Mouse (Mus musculus) right cerebral cortex, adult 2 months (tissue): ENCODE results near the gene Sart3.

ENCODE experiments used
- DNase-seq, 2 experiments: peaks; one replicate each; pipeline ENCODE4 v3.0.0; 2021 to 2022; ENCODE audit warnings: low spot score in 2 of 2

Gene Sart3

GRCm38 (mm10) chr5:113765641-113766526, 6.4 kb downstream of the Sart3 start:
- DNase-seq: peak in 1 of 2 experiments; percentile 37

- DNase-seq: no peak
Measured at GRCm38 (mm10) chr5:113764426-113764825, 7.9 kb downstream of the Sart3 start.

- no peak for DNase-seq
Measured at GRCm38 (mm10) chr5:113761585-113761984, 10.7 kb downstream of the Sart3 start.

DNA sequence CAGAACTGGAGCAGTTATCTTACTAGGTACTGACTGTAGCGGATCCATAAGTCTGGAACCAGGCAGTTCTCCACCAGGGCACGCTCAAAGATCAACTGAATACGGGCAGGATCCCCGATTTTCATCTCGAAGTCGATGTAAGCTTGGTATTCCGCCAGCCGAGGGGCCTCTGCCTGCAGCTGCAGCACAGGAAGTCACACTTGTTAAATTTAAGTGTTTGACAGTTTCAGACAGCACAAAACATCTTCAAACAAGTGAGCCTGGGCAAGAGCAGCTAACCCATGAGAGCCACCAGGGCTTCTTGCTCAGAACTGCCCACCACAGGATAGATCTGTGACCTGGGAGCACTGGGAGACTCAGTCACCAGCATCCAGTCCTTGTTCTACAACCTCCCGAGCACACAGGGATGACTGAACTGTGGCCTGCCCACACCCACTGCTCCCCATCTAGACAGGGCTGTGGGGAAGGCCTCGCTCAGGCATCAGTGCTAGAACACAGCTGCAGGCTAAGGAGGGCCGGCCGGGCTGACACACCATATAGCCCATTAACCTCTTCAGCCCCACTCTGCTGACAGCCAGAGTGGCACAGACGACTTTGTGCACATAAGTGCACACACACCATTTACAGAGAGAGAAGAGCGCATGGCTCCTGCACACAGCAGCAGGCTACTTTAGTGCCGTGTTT, 16.8 kb downstream of the Sart3 start:
- no peak for DNase-seq

DNA sequence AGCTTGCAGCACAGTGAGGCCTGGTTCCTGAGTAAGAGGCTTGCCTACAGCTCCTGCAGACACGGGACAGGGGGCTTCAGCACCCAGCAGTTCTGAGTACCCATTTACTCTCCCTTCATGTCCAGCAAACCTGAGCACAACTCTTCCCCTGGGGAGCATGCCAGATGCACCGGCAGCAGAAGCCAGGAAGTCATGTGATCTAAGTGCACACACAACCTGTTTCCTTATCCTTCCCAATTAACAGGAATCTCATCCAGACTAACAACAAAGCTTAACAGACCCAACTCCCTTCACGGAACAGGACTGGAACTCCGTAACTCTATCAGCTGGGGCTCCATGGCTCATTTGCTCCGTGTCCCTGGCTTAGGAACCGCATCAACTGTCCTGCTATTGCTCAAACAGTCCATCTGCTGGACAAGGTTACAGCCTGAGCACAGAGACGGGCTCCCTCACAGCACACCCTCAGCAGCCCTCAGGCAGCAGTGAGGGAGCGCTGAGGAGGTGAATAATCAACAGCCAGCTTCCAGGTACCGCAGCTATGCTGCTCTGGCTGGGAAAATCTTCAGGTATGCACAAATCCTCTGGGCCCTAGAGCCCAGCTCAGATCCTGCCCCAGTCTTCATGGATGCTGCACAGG, 20.7 kb downstream of the Sart3 start:
- DNase-seq: no peak

- DNase-seq: no peak
Measured at GRCm38 (mm10) chr5:113748556-113749331, 23.6 kb downstream of the Sart3 start.

DNA sequence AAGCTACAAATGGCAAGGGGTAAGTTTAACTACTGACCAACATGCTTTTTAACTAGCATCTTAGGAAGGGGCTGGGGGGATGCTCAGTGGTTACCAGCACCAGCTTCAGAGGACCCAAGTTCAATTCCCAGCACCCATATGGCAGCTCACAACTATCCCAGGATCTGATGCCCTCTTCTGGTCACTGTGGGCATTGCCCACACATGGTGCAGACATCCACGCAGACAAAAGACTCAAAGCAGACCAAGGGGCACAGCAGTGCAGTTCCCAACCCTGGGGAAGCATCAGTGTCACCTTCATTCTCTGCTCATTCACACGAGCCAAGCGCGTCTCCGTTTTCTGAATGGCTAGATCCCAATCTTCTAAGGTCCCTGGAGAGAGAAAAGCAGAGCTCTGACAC, 24.7 kb downstream of the Sart3 start:
- DNase-seq: no peak

- no peak for DNase-seq
Measured at GRCm38 (mm10) chr5:113737607-113738237, 34.6 kb downstream of the Sart3 start.

DNA sequence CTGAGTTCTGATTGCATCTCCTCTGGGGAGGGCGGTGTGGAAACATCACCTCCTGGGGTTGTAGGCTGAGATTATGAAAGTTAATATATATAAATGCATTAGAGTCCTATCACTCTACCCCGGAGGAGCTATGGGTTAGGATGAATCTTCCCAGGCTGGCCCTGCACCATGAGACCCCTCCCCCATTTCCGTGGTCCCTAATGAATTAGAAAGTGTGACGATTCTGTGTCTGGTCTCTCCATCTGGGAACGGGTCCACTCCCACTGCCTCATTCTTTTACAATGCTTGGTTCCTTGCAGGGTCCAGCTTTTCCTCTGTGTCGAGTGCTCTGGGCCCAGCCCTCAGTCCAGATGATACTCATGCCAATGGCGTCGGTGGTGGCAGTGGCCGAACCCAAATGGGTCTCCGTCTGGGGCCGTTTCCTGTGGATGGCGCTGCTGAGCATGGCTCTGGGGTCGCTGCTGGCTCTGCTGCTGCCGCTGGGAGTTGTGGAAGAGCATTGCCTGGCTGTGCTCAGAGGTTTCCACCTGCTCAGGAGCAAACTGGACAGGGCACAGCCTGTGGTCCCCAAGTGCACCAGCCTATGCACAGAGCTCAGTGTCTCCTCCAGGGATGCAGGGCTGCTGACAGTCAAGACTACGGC, 35.7 kb downstream of the Sart3 start:
- no peak for DNase-seq

GRCm38 (mm10) chr5:113736113-113736502, 36.2 kb downstream of the Sart3 start:
- DNase-seq: no peak

GRCm38 (mm10) chr5:113735345-113736112, 36.8 kb downstream of the Sart3 start, which contains the start of gene Ficd:
Gene Ficd (plus strand): TSS chr5:113735803.
- DNase-seq: peak; percentile 89 to 91

DNA sequence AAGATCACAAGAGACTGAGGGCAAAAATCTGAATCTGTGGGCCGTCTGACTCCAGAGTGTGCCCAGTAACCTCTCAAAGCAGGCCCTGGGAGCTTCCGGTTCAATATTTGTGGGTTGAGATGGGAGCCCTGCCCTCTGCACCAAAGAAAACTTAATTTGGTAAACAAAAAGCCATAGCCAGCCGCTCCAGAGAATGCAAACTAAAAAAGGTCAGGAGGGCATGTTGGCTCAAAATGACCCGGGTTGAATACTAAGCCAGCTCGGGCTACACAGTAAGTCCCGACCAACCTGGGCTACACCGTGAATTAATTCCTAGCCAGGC, 37.3 kb downstream of the Sart3 start:
- no peak for DNase-seq

- no peak for DNase-seq
Measured at GRCm38 (mm10) chr5:113734376-113734775, 37.9 kb downstream of the Sart3 start.

- peak; percentile 57 to 66 for DNase-seq
Measured at GRCm38 (mm10) chr5:113732182-113732581, 40.1 kb downstream of the Sart3 start.

- DNase-seq: no peak
Measured at GRCm38 (mm10) chr5:113731174-113731573, 41.1 kb downstream of the Sart3 start.

DNA sequence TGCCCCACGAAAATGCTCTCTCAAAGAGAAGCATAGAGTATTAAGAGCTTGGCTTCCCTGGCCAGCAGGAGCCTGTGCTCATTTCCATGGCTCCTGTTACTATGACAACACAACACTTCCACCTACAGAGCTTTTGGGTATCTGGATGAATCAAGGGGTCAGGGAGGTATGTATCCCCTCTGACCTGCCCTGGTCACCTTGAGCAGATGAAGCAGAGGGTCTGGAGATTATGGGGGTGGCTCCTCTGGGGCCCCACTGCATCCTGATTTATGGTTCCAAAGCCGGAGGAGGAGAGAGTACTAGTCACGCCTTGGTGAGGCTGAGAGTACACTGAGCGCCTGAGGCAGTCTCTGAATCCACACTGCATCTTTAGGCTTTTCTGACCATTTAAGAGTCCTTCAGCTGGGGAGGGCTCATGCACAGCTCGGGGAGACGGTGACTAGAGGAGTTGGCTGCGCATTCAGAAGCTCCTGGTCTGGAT, 41.6 kb downstream of the Sart3 start:
- DNase-seq: peak; percentile 44 to 46

DNA sequence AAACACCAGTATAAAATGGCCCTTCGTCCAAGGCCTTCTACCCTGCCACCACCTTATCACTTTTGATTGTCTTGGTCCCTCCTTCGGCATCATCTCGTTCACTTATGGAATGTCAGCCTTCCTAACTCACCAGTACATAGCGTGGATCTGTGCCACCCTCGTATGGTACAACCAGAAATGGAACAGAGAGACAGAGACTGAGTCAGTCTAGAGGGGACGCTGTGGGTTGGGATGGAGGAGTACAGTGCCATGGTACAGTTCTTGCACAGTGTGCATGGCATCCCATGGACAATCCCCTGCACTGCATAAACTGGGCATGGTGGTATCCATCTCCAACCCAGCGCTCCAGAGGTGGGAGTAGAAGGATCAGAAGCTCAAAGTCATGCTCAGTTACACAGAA, 43.6 kb downstream of the Sart3 start:
- DNase-seq: no peak

DNA sequence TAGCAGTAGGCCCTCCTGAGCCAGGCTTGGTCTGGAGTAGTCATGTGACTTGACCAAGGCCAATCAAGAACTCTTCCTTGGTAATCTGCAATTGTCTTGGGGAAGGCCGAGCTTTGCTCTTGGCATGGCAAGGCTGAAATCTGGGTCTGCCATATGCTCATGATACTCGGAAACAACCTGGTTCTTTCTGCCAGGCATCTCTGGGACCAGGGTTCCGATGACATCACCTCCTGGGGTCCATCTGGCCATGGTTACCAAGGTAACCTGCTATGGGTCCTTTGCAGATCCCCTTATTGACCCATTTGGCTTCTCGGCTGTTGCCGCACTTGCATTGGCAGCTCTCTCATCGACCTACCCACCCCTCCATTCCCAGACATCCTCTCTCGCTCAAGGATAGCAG, 44.3 kb downstream of the Sart3 start:
- no peak for DNase-seq

DNA sequence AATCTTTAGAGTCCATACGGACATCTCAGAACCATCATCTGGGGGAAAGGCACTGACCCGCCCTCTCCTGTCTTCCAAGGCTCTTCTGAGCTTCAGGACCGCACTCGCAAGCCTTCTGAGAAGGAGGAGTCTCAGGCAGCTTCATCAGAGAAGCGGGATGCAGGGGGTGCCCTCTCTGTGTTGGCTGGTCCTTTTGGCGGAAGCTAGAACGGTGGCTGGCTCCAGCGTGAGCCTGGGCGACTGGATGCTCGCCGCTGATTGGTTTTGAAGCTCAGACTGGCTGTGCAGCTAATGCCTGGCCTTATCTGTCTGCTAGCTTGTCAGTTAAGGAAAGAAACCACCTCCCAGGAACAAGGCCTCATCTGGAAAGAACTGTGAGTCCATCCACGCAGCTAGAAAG, 45.1 kb downstream of the Sart3 start:
- DNase-seq: no peak

DNA sequence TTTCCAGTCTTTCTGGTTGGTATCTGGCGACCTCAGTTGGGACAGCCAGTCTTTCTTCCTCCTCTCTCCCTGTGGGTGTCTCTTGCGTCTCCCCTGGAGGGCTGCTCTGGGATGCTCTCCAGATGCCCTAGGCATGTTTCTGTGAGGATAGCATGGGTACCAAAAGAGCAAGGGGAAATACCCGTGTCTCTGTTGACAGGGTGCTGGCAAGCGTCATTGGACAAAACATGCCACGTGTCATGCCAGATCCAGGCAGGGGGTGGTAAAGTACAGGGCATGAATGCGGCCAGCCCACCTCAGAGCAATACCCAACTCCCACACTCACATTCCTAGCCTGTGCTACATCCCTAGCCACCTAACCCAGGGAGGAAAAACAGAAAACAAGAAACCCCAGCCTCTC, 45.7 kb downstream of the Sart3 start:
- no peak for DNase-seq
